Mouse (Mus musculus) kidney, adult 18-20 months (tissue): ENCODE measurements at regions not wholly inside any gene's neighbourhood (a gene's known extent, or its start where the extent isn't known, plus 50 kb on each side); places are given as distances from the start of the nearest gene placed in this dataset.
A peak's percentile ranks its signal among the peaks of the same experiment; 100 is the strongest.

Experiments used
- DNase-seq: peaks from one replicate; pipeline ENCODE4 v3.0.0; 2021

- no peak for DNase-seq
Measured at GRCm38 (mm10) chr2:45840389-45840788, 723.2 kb upstream of the Zeb2 start.

- DNase-seq: no peak
Measured at GRCm38 (mm10) chr2:45836546-45837221, 719.5 kb upstream of the Zeb2 start.

DNA sequence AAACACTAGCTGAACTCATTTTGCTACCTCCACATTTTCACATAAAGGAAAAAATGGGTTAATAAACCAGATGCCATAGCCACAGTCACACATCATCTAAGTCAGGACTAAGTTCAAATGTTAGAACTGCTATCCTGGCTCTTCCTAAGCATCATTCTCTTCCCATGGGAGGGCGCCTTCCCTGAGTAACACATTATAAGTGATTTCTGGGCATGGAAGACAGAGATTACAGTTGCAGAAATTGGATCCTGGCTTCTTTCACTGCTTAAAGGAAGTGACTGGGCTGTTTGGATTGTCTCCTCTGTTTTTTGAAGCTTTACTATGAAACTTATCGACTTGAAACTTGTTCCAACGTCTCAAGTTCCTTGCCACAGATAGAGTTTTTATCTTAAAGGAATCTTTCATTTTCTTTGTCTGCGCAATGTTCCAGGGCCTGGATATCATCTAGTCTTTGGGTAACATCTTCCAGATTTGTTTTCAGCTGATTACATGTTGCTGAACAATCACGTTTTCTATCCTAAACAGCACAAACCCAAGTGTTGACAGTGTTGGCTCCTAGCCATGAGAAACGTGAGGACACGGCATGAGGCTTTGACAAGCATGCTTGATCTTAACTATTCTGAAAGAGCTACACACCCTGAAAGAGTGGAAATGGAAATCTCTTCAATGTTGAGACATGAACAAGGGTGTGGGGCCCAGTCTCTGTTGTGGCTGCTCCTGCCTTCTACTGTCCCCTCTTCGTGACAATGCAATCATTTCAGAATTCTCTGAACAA is 700.9 kb upstream of the Zeb2 start:
- DNase-seq: no peak

GRCm38 (mm10) chr2:45814741-45815140 is 697.5 kb upstream of the Zeb2 start:
- DNase-seq: no peak

- DNase-seq: no peak
Measured at GRCm38 (mm10) chr2:45805329-45805728, 688.1 kb upstream of the Zeb2 start.

GRCm38 (mm10) chr2:45800131-45800530 is 682.9 kb upstream of the Zeb2 start:
- DNase-seq: no peak

DNA sequence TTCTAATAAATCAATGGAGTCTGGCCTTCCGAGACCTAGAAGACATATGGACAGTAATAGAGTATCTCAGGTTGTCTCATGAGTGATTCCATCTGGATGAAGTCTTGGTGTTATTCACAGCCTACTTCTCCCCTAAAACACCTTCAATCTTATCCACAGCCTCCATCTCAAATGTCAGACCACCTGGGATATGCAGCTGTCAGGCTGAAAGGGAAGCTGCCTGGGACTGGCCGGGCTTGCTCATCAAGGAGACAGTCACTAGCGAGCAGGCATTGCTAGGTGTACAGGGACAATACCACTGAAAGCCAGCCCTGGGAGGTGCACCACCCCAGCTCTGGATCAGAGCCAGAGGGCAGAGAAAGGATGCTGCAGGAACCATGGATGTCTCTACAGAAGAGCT is 676.4 kb upstream of the Zeb2 start:
- DNase-seq: no peak

GRCm38 (mm10) chr2:45789739-45790138 is 672.5 kb upstream of the Zeb2 start:
- no peak for DNase-seq

GRCm38 (mm10) chr2:45787732-45788390 is 670.7 kb upstream of the Zeb2 start:
- peak; percentile 15 for DNase-seq

- no peak for DNase-seq
Measured at GRCm38 (mm10) chr2:45786787-45787186, 669.6 kb upstream of the Zeb2 start.

DNA sequence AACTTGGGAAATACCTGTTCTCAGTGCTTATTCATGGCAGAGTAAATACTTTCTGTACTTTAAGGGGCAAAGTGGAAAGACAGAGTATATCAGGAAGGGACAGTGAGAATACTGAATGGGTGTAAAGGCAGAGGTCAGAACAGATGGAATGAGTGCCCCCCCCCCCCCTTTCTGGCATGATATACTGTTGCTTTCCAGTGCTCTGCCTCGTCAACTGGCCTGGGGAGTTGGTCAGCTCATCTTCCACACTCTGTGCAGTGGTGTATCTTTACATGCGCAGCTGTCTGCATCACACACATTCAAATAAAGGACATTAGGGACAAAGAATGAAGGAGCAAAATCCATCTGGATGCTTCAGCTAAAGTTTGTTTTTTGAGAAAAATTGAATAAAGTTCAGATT is 668.5 kb upstream of the Zeb2 start:
- no peak for DNase-seq

DNA sequence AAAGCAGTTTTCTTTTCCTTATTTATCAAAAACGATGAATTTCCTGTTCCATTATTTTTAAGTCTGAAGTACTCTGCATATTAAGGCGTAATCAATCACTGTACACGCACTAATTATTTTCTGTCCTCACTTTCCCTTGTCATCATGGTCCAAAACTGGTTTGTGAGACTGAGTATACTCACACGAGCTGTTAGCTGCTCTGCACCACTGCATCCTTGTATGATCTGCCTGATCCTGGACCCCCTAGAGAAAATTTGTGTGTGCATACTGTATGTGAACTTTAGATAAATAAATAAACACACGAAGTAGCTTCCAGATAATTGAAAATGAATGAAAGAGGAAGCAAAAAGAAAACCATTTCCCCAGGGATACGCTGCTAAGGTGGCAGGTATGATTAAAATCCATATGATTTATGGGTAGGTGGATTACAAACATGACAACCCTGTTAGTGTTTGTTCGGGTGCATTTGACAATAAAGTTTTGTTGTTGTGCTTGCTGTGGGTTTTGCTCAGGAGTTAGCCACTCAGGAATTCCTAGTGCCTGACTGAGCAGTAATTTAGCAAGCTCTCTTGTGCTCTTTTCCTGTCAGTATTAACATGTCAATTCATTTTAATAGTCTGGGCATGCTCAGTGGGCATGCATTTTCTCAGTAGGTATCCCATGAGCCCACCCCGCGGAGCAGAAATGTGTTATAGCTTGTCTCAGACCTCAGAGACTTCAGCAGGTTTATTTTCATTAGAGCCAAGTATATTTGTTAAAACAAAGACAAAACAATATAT is 666.6 kb upstream of the Zeb2 start:
- no peak for DNase-seq

GRCm38 (mm10) chr2:45777466-45777865 is 660.3 kb upstream of the Zeb2 start:
- DNase-seq: no peak

- DNase-seq: no peak
Measured at GRCm38 (mm10) chr2:45776485-45777135, 659.4 kb upstream of the Zeb2 start.

DNA sequence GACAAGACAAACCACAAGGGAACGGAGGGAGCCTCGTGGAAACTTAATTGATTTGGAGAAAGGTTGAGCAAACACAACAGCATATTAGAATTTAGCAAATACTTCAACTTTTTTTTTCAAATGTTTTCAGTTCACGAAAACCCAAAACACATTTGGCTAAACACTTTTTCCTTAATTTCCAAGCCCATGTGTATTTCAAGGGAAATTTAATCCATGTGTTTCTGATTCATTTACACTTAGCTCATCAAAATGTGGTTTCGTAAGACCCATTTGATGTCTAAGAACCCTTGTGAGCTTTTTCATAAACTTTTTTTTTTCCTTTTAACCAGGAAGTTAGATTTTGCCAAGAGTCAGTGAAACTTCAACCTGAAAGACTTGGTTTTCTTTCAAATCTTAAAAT is 658.5 kb upstream of the Zeb2 start:
- no peak for DNase-seq

DNA sequence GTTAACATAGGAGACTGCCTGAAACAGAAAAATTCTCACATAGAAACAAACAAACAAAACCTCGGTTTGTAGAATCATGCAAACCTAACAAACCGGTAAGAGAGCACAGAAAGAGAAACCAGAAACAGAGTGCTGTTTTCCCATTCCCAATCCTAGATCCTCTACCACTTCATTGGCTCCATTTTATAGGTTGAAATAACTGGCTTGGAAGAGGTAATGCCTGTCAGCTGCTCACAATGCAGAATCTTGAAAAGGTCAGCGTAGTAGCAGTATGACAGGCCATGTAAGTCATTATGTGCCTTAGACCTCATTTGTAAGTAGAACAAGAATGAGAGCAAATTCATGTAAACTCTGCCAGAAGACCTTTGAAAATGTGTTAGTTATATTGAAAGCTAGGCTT is 657.2 kb upstream of the Zeb2 start:
- DNase-seq: no peak

GRCm38 (mm10) chr2:45757176-45757575 is 640.0 kb upstream of the Zeb2 start:
- DNase-seq: no peak

- DNase-seq: no peak
Measured at GRCm38 (mm10) chr2:45756395-45756794, 639.2 kb upstream of the Zeb2 start.

DNA sequence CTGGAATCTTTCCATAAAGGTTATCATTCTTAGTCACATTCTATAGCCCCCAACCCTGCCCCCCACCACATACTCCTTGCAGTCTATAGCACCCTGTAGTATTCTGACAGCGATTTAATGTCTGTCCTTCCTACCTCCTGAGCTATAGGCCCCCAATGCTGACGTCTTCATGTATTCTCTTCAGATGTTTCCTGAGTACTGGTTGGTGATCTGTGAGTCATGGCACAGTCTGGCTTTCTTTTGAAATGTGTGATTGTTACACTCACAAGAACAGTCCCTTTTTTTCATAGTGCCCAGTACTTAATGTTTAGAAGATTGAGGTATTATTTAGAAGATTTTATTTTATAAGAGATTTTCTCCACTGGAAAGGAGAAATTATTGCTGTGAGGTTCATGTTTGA is 634.6 kb upstream of the Zeb2 start:
- DNase-seq: no peak

- DNase-seq: no peak
Measured at GRCm38 (mm10) chr2:45749379-45749778, 632.2 kb upstream of the Zeb2 start.

GRCm38 (mm10) chr2:45747263-45748236 is 630.4 kb upstream of the Zeb2 start:
- no peak for DNase-seq
